Mouse (Mus musculus) heart, embryonic 14.5 days (tissue): ENCODE measurements around the gene Nipal4. TPM values are rescaled to one million over a fixed set of nuclear protein-coding genes. Genes with fewer than 3 reads are reported as not detected.

Experiments used
- ATAC-seq: fragments of 200-750 bp; cut with Nextera tagmentation; 2 replicates; pipeline ENCODE4 v1.8.0; 2017; ENCODE audit warnings: low read depth, moderate TSS enrichment; ENCODE audit not compliant: insufficient number of reproducible peaks, insufficient read depth, low FRiP score
- H3K27ac ChIP-seq, 2 experiments: fragments of 200-500 bp in 1 of 2; fragments of 300-500 bp in 1 of 2; sonication (generic) in 1 of 2; replicated peaks in 1 of 2; 2 replicates each; pipeline ENCODE4 v1.5.1; 2012 to 2014; ENCODE audit warnings: low read depth in 2 of 2, low read length in 2 of 2, control low read depth in 1 of 2, mild to moderate bottlenecking in 1 of 2, mixed read lengths in 1 of 2; ENCODE audit not compliant: control insufficient read depth in 1 of 2, insufficient read depth in 1 of 2
- H3K27me3 ChIP-seq: fragments of 300-500 bp; sonication (generic); 2 replicates; pipeline ENCODE4 v1.6.1; 2014; ENCODE audit warnings: mild to moderate bottlenecking, low read length, control low read depth; ENCODE audit not compliant: control insufficient read depth, insufficient read depth
- H3K36me3 ChIP-seq: fragments of 300-500 bp; sonication (generic); 2 replicates; pipeline ENCODE4 v1.6.1; 2014; ENCODE audit warnings: mild to moderate bottlenecking, control low read depth, low read length, mixed read lengths; ENCODE audit not compliant: control insufficient read depth, insufficient read depth
- H3K4me1 ChIP-seq, 2 experiments: fragments of 200-500 bp in 1 of 2; fragments of 300-500 bp in 1 of 2; sonication (generic) in 1 of 2; 2 replicates each; pipeline ENCODE4 v1.6.1; 2012 to 2014; ENCODE audit warnings: low read length in 2 of 2, control low read depth in 1 of 2, mixed read lengths in 1 of 2; ENCODE audit not compliant: control insufficient read depth in 2 of 2, insufficient read depth in 2 of 2
- H3K4me2 ChIP-seq: fragments of 300-500 bp; sonication (generic); 2 replicates; pipeline ENCODE4 v1.6.1; 2014; ENCODE audit warnings: mild to moderate bottlenecking, low read length
- H3K4me3 ChIP-seq, 2 experiments: fragments of 200-500 bp in 1 of 2; fragments of 300-500 bp in 1 of 2; sonication (generic) in 1 of 2; 2 replicates each; pipeline ENCODE4 v1.5.1; 2012 to 2014; ENCODE audit warnings: low read length in 2 of 2, mild to moderate bottlenecking in 2 of 2, control low read depth in 1 of 2, low read depth in 1 of 2, moderate library complexity in 1 of 2; ENCODE audit not compliant: control insufficient read depth in 1 of 2, insufficient read depth in 1 of 2
- H3K9ac ChIP-seq: fragments of 300-500 bp; sonication (generic); 2 replicates; pipeline ENCODE4 v1.6.1; 2014; ENCODE audit warnings: mild to moderate bottlenecking, low read length
- H3K9me3 ChIP-seq: fragments of 300-500 bp; sonication (generic); 2 replicates; pipeline ENCODE4 v1.6.1; 2016; ENCODE audit warnings: low read length, control low read depth; ENCODE audit not compliant: control insufficient read depth
- WGBS: fragments of 180-500 bp; shearing (Covaris S2); extraction: QIAGEN DNeasy Blood & Tissue Kit; methylation state at CpG from one replicate; pipeline ENCODE4 v1.1.7; 2014; 5-methylcytosine and 5-hydroxymethylcytosine counted together
- polyA plus RNA-seq: library from polyadenylated mRNA; unstranded; fragments of >200 nt; fragmentation: Nextera tagmentation; extraction: Ambion mirVana; gene quantifications from 2 replicates; pipeline ENCODE4 v1.2.1, GENCODE M21; 2014

Gene Nipal4
- polyA plus RNA-seq, 1 experiment from 2014 or later = 9.5 TPM

DNA sequence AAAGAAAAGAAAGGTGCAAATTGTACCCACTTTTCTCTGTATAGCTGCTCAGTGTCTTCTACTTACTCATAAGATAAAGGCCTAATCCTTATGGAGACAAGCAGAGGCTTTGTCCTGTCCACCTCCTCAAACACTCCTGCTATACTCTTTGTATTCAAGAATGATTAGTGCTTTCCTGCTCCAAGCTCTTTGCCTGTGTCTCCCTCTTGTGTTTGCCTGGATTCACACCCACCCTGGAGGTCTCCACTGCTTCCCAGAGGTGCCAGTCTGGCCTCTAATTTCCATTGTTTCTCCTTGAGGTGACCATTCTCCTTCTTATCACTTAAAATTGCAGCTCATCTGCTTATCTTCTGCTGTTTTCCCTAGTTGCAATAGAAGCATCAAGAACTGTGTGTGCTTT lies 8.8 kb downstream of the Nipal4 start:
- H3K36me3 ChIP-seq = peaks cover 42% of the 10 kb centered on the region
- no peak overlapping the region for H3K4me2 ChIP-seq
- no peak for ATAC-seq
- no peak overlapping the region for H3K4me3 ChIP-seq
- no peak overlapping the region for H3K9ac ChIP-seq
- H3K27ac ChIP-seq = no peak overlapping the region
- H3K4me1 ChIP-seq = peaks cover 0 to 4% of the 10 kb centered on the region in 2 experiments; a peak in 1 of 4 replicates
- H3K9me3 ChIP-seq = no peaks in the 10 kb centered on the region
- no peaks in the 10 kb centered on the region for H3K27me3 ChIP-seq

DNA sequence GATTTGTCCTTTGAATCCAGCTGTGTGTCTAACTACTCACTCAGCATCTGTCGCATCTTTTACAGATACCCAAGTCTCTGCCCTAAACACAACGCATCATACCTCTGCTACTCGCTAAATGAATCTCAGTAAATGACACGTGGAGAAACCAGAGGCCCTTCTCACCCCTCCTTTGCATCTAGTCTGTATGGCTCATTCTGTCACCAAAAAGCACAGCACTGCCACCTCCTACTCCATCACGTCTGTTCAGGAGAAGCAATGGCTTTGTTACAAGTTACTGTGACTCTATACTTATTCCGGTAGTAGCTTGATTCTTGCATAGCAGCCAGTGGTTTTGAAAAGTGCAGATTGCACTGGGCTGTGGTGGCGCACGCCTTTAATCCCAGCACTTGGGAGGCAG lies 9.4 kb downstream of the Nipal4 start:
- Histone ChIP-seq H3K4me2 (no peak overlapping the region), H3K9me3 (no peaks in the 10 kb centered on the region), H3K9ac (no peak overlapping the region), H3K27ac (no peak overlapping the region), H3K4me3 (no peak overlapping the region), H3K4me1 (peaks cover 0 to 4% of the 10 kb centered on the region in 2 experiments; a peak in 1 of 4 replicates), H3K27me3 (no peaks in the 10 kb centered on the region), H3K36me3 (peaks cover 45% of the 10 kb centered on the region)
- WGBS = 83% methylated on average over 8 of the region's 8 CpGs
- ATAC-seq = no peak

GRCm38 (mm10) chr11:46146619-46147018 lies 19.7 kb downstream of the Nipal4 start:
- ATAC-seq = no peak
- H3K27ac ChIP-seq = no peak overlapping the region
- H3K27me3 ChIP-seq = no peaks in the 10 kb centered on the region
- no peak overlapping the region for H3K9ac ChIP-seq
- no peak overlapping the region for H3K4me2 ChIP-seq
- no peak overlapping the region for H3K4me3 ChIP-seq
- WGBS = 92% methylated on average over 5 of the region's 5 CpGs
- no peaks in the 10 kb centered on the region for H3K4me1 ChIP-seq
- no peaks in the 10 kb centered on the region for H3K9me3 ChIP-seq
- peaks cover 64% of the 10 kb centered on the region for H3K36me3 ChIP-seq

- H3K36me3 ChIP-seq = peaks cover 73% of the 10 kb centered on the region
- no peak overlapping the region for H3K4me2 ChIP-seq
- H3K9ac ChIP-seq = no peak overlapping the region
- no peaks in the 10 kb centered on the region for H3K4me1 ChIP-seq
- no peaks in the 10 kb centered on the region for H3K27me3 ChIP-seq
- no peaks in the 10 kb centered on the region for H3K9me3 ChIP-seq
- H3K4me3 ChIP-seq = no peak overlapping the region
- no peak for ATAC-seq
- WGBS = 86% methylated on average over 11 of the region's 11 CpGs
- no peak overlapping the region for H3K27ac ChIP-seq
These were observed 21.0 kb downstream of the Nipal4 start for GRCm38 (mm10) chr11:46145163-46145875.

DNA sequence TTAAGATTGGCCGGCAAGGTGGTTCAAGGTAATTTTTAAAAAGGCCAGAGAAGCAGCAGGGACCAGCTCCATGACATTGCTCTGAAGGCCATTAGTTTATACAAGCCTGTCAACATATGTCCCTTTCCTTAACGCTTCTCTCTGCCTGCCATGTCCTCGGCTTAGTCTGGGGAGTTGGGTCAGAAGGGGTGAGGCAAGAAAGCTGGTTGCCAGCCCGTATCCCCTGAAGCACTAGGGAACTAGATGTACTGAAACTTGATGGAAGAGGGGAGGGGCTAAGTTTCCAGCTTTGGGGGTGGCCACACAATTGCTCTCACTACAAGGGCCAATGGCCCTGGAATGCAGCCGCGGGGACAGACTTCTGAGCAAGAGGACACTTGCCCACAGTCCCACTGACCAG lies 23.0 kb downstream of the Nipal4 start:
- Histone ChIP-seq H3K36me3 (peaks cover 83% of the 10 kb centered on the region), H3K9me3 (no peaks in the 10 kb centered on the region), H3K4me3 (no peak overlapping the region), H3K9ac (no peak overlapping the region), H3K27me3 (no peaks in the 10 kb centered on the region), H3K4me2 (no peak overlapping the region), H3K27ac (no peak overlapping the region; a peak in 1 of 4 replicates), H3K4me1 (no peaks in the 10 kb centered on the region)
- WGBS = 76% methylated on average over 6 of the region's 6 CpGs
- ATAC-seq = no peak

GRCm38 (mm10) chr11:46134899-46135298 lies 31.4 kb downstream of the Nipal4 start:
- no peaks in the 10 kb centered on the region for H3K4me1 ChIP-seq
- H3K4me2 ChIP-seq = no peak overlapping the region
- H3K27ac ChIP-seq = no peak overlapping the region
- peaks cover 95% of the 10 kb centered on the region for H3K36me3 ChIP-seq
- no peak overlapping the region for H3K4me3 ChIP-seq
- 84% methylated on average over 2 of the region's 2 CpGs for WGBS
- H3K9me3 ChIP-seq = no peaks in the 10 kb centered on the region
- H3K27me3 ChIP-seq = no peaks in the 10 kb centered on the region
- no peak for ATAC-seq
- no peak overlapping the region for H3K9ac ChIP-seq

DNA sequence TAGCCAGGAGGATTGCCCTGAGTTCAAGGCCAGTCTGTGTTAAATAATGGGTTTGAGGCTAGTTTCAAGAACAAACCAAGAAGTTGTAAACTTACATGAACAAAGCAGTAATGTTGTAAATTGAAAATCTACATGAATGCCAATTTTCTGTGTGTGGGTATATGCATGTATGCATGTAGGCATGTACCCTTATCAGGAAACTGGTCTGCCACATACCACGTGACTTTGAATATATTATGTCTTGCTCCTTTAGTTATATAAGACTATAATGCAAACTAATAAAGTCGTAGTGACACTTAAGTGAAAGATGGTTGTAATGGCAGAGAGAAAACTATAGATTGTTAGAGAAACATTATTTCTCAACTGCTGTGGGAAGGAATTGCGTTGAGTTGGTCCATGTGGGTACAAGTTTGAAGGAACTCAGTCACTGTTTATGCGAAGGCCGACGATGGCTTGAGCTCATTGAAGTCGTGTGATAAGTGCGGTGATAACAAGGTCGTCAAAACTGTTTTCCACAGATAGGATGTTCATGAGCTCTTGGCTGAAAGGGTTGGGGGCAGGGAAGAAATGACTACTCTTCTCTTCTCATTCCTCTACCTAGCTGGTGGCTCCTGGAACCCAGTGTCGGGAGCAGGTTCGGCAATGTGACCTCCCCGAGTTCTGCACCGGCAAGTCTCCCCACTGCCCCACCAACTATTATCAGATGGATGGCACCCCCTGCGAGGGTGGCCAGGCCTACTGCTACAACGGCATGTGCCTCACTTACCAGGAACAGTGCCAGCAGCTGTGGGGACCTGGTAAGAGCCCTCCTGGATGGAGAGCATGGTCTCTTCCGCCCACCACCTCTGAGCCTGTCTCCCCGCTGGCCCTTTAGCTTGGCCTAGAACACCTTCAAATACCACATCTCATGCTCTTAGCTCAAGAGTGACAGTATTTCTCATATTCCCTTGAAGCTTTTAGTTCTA lies 35.0 kb downstream of the Nipal4 start:
- H3K4me3 ChIP-seq = no peak overlapping the region
- no peak for ATAC-seq
- WGBS = 66% methylated on average over 17 of the region's 17 CpGs
- H3K36me3 ChIP-seq = peaks cover 92% of the 10 kb centered on the region
- no peak overlapping the region for H3K9ac ChIP-seq
- no peak overlapping the region for H3K4me2 ChIP-seq
- no peaks in the 10 kb centered on the region for H3K4me1 ChIP-seq
- H3K27ac ChIP-seq = no peak overlapping the region
- H3K27me3 ChIP-seq = no peaks in the 10 kb centered on the region
- H3K9me3 ChIP-seq = no peaks in the 10 kb centered on the region
